Mouse (Mus musculus): ENCODE results near the gene Tff1.

DNA sequence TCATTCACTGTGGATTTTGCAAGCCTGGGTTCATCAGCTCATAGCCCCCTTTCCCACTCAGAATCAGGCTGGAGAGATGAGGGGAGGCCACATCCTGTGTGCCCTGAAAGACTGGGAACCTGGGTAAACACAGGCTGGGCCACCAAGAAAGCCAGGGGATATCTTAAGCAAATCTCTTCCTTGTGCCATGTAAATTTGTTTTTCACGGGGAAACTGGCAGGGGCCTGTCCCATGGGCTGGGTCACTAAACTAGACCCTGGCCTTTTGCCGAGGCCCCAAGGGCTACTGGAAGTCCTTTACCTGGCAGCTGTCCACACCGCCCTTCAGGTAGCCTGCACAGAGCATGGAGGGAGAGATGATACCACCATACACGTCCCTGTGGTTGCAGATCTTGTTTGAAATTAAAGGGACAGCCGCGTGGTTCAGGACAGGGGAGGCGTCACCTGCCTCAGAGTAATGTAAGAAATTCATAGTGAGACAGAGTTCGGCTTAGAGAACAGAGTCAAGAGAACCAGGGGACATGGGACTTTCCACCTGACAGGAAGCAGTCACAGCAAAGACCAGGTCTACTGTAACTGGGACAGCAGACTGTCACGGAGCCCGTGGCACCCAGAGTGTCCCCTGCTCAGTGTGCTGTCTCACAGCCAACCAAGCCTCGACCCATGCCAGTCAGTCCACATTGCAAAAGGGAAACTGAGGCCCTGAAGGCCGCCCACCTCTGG lies 19.4 kb upstream of the Tff1 start:
- TF ChIP-seq CTCF (IDR thresholded peaks at IDR 0.05) (no peak), EP300 (IDR thresholded peaks at IDR 0.05) (no peak)

All from lung, postnatal 0 days (tissue).